Mouse (Mus musculus): ENCODE measurements around the gene Olfr670.
"Not testable (repeated sequence)": the region's sequence is repeated elsewhere in the genome, so short reads cannot be mapped to it uniquely, and the experiment has no call there.

Gene Olfr670

GRCm38 (mm10) chr7:104962520-104962919 lies at the start of gene Olfr670:
Gene Olfr670, minus strand, starts transcription at chr7:104962620.
- DNase-seq (ENCODE audit: extremely low read depth, insufficient read length, low spot score): no peak

- DNase-seq (ENCODE audit: extremely low read depth, insufficient read length, low spot score): no peak
Measured at GRCm38 (mm10) chr7:105001929-105002328, 39.5 kb upstream of the Olfr670 start, which contains the start of gene Olfr672. Gene Olfr672, minus strand, starts transcription at chr7:105002029.

GRCm38 (mm10) chr7:104979026-104979425 lies 16.6 kb upstream of the Olfr670 start, which contains the start of gene Olfr671:
Gene Olfr671, minus strand, starts transcription at chr7:104979126.
- DNase-seq (ENCODE audit: extremely low read depth, insufficient read length, low spot score): no peak

- DNase-seq (ENCODE audit: extremely low read depth, insufficient read length, low spot score): not testable (repeated sequence)
Measured at GRCm38 (mm10) chr7:104972507-104972906, 10.1 kb upstream of the Olfr670 start.

- DNase-seq (ENCODE audit: extremely low read depth, insufficient read length, low spot score): not testable (repeated sequence)
Measured at GRCm38 (mm10) chr7:104950234-104950633, 12.2 kb downstream of the Olfr670 start.

GRCm38 (mm10) chr7:104933940-104934339 lies 28.5 kb downstream of the Olfr670 start, which contains the start of gene Olfr669:
Gene Olfr669, plus strand, starts transcription at chr7:104934240.
- DNase-seq (ENCODE audit: extremely low read depth, insufficient read length, low spot score): no peak

GRCm38 (mm10) chr7:104927957-104928356 lies 34.5 kb downstream of the Olfr670 start, which contains the start of gene Olfr668:
Gene Olfr668, minus strand, starts transcription at chr7:104928057.
- DNase-seq (ENCODE audit: extremely low read depth, insufficient read length, low spot score): no peak

GRCm38 (mm10) chr7:104921382-104921781 lies 41.0 kb downstream of the Olfr670 start, which contains the start of gene Olfr667:
Gene Olfr667, minus strand, starts transcription at chr7:104921482.
- no peak for DNase-seq (ENCODE audit: extremely low read depth, insufficient read length, low spot score)
